Mouse (Mus musculus) activated CD4-positive, CD25-positive, alpha-beta regulatory T cell, adult 4 months (primary cell): ENCODE results near the gene Gm20388. TPM values are rescaled to one million over a fixed set of nuclear protein-coding genes. Genes with fewer than 3 reads are reported as not detected.
A peak's percentile ranks its signal among the peaks of the same experiment; 100 is the strongest.
"Not testable (repeated sequence)": the region's sequence is repeated elsewhere in the genome, so short reads cannot be mapped to it uniquely, and the experiment has no call there.

Experiments used
- ATAC-seq: one replicate; pipeline ENCODE4 v1.8.0; 2017
- polyA plus RNA-seq, 2 experiments: library from polyadenylated mRNA; unstranded; fragments of 100-300 nt; shearing (Covaris generic); gene quantifications; one replicate each; pipeline ENCODE4 v1.2.1; 2017

The Gm20388 gene
- polyA plus RNA-seq, 2 experiments from 2014 or later = 9.9 to 12.3 TPM

DNA sequence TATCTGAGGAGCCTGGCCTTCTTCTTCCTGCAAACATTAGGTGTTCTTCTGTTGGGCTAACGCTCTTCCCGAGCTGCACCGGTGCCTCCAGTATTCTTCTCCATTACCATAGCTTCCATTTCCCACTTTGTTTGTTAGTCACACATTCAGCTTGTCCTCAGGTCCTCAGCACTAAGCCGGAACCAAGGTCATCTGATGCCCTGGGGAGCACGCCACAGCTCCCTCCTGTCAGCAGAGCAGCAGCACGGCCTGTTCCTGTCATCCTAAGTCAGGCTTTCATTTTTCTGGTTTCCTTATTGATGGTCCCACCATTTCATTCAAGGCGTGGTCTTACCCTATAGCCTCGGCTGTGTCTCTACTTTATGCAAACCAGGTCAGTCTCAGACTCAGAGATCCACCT is 3477.2 kb downstream of the Gm20388 start:
- ATAC-seq = no peak

DNA sequence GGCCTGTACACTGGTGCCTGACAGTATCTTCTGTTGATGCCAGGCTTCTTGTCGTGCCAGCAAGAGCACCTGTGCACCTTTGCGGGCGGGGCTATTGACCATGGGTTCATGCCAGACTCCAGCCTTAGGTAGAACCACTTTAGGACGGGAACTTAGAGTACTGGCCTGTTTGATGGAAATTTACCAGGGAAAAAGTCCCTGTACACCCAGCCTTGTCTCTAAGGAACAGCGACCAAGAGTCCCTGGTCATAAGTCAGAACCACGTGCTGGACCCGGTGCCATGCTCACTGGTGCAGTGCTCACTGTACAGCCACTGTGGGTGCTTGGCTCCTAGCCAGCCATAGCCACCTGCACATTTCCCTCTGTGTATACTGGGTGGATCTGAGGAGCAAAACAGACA is 3478.4 kb downstream of the Gm20388 start:
- no peak for ATAC-seq

DNA sequence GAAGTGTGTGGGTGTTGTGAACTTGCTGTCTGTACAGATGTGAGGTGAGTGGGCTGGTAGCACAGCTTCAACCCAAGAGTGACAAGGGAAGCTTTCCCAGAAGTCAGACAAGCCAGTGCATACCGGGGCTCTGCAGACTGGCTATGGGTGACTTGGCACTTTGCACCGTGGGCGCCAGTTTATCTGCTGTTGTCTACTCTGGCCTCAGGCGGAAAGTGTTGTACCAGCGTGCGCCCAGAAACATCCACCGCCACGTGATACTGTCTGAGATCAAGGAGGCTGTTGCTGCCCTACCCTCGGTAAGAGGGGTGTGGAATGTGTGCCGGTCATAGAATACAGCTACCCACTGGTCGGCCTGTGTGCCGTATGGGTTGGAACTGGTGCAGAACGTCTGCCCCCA is 3487.7 kb downstream of the Gm20388 start:
- no peak for ATAC-seq

DNA sequence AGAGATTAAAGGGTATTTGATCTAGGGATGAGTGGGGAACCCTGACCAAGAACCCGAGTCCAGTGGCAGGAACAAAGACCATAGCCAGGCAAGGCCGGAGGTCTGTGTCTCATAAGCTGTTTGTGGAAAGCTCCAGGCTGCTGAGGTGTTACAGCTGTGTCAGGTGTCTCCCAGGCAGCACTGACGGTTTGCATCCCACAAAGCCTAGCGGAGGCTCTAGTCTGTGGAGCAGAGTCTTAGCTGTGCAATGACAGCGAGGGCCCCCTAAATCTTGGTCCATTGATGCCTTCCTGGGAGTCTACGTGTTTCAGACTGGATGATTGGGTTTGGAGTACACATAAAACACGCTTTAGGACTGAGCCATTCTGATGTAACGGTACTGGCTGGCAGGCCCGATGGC is 3491.3 kb downstream of the Gm20388 start:
- ATAC-seq = no peak

DNA sequence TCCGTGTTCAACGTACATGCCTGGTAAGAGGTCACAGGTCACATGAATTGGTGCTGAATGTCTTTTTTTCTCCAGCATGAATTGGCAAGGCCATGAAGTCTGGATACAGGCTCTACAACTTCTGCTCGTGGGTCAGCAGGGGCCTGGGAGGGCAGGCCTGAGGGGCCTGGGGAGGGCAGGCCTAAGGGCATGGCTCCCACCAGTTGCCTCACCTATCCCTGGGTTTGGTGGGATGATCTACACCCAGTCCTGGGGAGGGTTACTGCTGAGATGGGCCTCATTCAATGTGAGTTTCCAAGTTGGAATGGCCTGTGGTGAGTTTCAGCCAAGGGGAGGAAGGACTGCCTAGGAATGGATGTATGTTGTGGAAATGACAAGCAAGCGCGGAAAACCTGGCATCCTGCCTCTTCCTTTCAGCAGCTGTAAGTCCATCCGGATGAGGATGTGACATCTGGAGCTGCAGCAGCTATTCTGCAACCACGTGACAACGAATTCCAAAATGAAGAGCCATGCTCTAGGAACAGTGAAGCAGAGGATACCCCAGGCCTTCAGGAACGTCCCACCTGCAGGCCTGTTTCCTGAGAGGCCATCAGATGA is 3492.2 kb downstream of the Gm20388 start:
- no peak for ATAC-seq

DNA sequence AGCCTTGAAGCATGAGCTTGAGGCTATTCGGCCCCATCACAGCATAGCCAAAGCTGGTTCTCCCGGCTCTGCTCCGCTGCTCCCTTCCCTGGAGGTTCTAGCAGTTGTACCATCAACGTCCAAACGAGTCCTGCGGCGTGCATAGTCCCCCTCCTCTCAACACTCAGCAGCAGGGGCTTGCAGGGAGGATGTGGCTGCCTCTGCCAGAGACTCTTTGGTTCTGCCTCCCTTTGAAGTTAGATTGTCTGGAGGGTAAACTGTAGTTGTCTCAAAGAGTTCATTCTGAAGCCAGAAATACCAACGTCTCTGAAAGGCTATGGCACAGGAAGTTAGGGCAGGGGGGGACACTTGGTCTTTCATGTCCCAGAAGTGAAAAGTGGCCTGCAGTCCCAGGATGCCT is 3493.9 kb downstream of the Gm20388 start:
- ATAC-seq = peak; percentile 73

DNA sequence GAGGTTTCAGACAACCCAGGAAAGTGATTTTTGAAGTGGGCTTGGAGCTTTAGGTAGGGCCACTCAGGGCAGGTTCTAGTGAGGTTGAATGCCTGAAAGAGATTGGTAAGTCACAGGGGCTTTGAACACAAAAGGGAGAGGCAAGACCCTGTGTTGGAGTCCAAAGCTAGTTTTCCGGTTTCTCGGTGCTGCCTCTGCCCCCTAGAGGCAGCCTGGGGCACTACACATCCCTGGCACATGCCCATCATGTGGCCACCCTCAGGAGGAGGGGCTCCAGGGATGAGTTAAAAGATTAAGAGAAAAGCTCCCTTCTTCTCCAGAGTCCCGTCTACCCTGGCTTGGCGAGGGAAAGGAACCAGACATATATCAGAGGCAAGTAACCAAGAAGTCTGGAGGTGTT is 3496.1 kb downstream of the Gm20388 start, which contains the start of gene Mc1r:
Mc1r (plus strand) TSS at position 322 of the 400 bp plus-strand sequence.
- ATAC-seq = peak; percentile 44

DNA sequence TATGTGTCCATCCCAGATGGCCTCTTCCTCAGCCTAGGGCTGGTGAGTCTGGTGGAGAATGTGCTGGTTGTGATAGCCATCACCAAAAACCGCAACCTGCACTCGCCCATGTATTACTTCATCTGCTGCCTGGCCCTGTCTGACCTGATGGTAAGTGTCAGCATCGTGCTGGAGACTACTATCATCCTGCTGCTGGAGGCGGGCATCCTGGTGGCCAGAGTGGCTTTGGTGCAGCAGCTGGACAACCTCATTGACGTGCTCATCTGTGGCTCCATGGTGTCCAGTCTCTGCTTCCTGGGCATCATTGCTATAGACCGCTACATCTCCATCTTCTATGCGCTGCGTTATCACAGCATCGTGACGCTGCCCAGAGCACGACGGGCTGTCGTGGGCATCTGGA is 3497.0 kb downstream of the Gm20388 start:
- no peak for ATAC-seq

DNA sequence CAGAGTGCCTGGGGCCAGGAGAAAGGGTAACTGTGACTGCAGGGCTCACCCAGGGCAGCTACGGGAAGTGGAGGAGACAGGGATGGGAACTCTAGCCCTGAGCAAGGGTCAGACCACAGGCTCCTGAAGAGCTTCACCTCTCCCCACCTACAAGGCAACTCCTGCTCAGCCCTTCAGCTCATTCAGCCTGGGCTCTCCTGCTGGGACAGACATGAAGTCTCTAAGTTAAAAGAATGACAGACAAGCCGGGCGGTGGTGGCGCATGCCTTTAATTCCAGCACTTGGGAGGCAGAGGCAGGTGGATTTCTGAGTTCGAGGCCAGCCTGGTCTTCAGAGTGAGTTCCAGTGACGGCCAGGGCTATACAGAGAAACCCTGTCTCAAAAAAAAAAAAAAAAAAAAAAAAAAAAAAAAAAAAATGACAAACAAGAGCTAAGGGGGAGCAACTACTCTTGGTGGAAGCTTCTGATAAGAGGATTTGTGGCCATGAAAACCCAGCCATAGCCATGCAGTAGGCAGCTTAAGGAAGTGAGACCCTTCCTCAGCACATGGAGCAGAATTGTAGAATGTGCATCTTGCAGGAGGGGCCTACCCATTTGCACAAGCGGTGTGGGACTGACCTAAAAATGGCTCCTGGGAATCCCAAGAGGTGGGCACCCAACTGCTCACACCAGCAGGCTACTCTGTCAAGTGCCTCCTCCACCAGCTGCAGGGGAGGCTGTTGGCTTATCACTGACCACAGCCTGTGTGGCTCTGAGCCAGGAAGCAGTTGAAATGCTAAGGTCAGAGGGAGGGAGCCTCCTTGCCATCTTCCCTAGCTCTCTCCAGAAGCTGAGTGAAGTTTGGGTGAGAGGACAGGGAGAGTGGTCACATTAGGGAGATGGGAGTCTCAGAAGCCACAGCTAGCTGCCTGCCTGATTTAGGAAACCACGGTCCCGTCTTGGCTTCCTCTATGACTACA is 3498.2 kb downstream of the Gm20388 start:
- no peak for ATAC-seq

DNA sequence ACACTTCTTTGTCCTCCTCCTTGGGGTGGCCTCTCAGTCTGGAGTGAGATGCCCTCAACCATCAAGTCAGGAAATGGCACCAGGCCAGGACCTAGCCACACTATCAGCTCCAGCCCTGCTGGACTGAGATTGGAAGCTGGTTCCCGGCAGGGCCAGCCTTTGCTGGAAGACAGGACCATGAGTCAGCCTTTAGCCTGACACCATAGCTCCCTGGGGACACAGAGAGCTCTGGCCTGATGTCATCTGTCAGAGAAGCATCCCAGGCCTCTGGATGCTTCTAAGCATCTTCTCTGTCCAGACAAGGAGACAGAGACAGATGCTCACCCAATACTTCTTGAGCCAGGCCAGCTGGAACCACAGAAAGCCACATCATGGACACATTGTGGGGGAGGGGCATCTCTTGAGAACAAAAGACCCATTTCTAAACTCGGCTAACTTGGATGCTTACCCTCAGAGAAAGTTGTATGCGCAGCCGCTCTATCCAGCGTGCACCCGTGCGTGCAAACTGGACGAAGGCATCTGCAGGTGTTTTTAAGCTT is 3499.5 kb downstream of the Gm20388 start:
- ATAC-seq = no peak

DNA sequence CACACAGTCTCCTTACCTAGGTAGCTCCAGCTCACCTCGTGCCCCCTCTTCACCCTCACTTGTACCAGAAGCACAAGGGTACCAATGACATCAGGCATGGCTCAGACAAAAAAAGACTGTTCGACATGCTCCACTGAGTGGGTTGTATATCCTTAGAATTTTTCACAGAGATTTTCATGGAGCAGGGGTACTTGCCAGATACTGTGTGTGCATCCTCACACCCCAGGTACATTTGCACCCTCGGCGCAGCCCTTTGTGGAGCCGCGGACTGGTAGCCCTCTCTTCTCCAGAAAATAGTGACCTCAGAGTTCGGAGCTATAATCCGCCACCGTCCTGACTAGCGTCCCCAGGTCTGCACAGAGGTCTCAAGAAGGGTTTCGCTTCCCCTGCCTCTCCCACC is 3500.1 kb downstream of the Gm20388 start:
- no peak for ATAC-seq

DNA sequence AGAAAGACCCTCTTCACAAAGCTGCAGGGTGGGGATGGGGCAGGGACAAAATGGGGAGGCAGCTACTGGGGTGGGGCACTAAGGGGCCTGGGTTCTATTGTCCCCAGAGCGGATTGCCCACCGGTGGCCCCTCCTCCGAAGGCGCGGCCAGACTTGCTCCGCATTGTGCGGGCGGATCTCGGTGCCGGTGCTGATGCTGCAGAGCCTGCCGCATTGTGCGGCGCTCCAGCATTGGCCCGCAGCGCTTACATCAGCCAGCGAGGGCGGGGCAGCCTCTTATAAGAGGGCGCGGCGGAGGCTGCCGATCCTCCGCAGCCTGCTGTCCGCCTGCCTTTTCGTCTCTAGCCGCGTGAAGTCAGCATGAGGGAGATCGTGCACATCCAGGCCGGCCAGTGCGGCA is 3500.6 kb downstream of the Gm20388 start, which contains the start of gene Tubb3:
Tubb3 (plus strand) TSS at position 179 of the 400 bp plus-strand sequence.
- peak; percentile 52 for ATAC-seq

DNA sequence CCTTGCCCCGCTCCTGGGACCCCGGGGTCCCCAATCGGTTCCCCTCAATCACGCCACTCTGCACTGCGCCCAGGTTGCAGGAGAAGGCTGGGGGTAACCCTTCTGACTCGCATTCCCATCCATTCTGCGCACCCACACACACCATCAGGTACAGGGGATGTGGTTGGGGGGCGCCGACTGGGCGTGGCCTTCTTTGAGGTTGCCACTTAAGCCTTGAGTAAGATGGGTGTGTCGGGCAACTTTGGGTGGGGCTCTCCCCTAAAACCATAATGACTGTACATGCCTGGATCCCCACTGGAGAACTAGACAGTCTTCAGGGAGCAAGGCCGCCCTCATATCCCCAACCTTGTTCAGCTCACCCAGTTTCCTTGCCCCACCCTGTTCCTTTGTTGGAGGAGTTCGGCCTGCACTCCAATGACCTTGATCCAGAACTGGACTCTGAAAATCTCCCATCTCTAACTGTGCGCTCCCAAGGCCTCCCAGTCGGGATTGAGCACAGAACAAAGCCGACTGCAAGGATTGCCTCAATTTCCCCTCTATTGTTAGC is 3501.2 kb downstream of the Gm20388 start:
- ATAC-seq = no peak

DNA sequence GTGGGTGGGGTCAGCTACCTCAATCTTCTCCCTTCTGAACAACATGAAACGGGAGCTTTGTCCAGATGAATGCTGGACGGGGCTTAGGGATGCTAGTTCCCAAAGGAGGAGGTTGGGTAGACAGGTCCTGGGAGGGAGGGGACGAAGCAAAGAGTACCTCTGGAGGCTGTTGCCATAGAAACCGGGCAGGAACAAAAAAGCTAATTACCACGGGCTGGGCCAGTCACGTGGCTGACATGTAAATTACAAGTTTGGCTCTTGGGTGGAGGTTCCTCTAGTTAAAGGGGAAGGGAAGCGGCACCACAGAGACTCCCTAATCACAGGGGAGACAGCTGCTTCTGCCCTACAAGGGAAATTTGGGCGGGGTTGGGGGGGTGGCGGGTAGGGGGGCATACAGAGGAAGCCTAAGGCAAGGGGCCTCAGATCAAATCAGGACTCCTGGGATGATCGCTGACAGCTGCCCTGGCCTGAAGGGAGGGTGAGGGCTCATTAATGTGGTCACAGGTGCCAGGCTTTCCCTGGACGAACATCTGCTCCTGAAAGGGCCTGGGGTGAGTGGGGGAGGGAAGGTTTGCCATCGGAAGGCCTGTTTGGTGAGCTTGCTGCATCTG is 3502.0 kb downstream of the Gm20388 start:
- ATAC-seq = peak; percentile 38

DNA sequence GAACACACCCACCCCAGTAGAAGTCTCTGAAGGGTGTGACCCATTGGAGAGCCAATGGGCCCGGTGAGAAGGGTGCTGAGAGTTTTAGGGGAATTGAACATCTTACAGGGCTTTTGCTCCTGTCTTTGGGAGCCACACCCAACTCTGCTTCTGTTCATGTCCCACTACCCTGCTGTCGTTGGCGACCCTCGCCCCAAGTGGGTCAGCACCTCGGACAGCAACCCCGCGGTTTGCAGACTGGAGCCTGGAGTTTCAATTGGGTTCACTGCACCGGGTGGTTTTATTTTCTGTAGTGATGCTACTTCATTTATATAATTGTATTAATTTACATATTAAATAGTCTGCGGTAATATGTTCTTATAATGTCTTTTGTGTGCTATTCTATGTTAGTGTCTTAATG is 3503.6 kb downstream of the Gm20388 start:
- ATAC-seq = no peak

DNA sequence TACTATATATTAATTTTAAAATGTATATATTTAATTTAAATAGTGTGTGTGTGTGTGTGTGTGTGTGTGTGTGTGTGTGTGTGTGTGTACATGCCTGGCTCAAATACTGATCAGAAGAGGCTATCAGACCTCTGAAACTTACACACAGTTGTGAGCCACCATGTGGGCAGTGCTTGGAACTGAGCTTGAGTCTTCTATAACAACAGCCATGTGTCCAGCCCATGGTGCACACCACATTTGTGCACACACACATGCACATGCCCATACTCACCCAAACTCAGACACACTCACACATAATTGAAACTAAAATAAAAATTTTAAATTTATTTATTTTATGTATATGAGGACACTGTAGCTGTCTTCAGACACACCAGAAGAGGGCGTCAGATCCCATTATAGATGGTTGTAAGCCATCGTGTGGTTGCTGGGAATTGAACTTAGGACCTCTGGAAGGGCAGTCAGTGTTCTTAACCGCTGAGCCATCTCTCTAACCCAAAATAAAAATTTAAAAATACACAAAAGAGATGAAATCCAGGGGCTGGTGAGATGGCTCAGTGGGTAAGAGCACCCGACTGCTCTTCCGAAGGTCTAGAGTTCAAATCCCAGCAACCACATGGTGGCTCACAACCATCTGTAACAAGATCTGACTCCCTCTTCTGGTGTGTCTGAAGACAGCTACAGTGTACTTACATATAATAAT is 3504.5 kb downstream of the Gm20388 start:
- not testable (repeated sequence) for ATAC-seq

DNA sequence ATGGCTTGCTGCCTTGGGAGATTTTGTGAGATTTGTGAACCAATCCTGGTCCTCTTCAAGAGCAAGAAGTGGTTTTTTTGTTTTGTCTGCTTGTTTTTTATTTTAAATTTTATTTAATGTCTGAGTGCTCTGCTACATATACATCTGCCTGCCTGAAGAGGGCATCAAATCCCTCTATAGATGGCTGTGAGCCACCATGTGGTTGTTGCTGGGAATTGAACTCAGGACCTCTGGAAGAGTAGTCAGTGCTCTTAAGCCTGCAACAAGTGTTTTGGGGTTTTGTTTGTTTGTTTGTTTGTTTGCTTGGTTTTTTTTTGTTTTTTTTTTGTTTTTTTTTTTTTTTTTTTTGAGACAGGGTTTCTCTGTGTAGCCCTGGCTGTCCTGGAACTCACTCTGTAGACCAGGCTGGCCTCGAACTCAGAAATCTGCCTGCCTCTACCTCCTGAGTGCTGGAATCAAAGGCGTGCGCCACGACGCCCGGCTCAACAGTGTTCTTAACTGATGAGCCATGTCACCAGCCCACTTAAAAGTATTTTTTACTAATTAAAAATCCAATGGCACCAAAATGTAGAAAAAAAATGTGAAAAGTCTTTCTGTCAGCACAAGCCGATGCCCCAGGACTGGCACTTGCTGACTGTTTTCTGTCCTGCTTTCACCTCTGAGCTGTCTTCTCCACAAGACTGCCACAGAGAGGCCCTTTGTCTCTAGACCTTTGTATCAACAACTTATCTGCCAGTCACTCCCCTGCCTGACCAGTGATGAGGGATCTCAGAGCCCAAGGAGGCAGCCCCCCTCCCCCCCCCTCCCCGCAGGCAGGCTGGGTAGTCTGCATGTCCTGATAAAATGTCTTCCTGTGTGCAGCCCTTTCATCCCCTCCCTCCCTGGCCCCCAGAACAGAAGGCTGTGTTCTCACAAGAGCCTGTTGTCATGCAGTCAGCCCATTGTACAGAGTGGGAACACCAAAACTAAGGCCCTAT is 3505.6 kb downstream of the Gm20388 start:
- ATAC-seq = no peak

DNA sequence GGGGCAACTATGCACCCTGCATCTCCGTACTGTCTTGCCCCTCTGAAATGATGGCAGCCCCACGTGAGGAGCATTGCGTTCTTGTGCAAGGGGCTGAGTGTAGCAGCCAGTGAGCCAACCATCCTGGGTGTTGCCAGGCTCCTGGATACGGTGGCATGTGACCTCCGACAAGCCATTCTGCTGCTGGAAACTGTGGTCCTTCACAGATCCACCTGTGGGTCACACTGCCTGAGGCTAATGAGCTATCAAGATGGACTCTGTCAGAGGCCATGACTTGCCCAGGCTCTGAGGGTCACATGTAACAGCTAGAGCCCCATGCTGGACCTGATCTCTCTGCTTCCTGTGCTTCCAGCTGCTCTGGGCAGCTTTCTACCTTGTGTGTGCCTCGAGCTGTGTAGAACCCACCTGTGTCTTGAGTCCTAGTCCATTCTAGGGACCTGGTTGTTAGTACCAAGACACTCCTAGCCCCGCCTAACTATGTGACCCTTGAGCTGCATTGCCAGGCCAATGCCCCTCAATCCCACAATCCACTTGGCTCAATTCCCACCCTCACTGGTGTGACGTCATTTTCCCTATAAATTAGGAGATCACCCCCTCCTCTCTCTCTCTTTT is 3506.4 kb downstream of the Gm20388 start:
- no peak for ATAC-seq

DNA sequence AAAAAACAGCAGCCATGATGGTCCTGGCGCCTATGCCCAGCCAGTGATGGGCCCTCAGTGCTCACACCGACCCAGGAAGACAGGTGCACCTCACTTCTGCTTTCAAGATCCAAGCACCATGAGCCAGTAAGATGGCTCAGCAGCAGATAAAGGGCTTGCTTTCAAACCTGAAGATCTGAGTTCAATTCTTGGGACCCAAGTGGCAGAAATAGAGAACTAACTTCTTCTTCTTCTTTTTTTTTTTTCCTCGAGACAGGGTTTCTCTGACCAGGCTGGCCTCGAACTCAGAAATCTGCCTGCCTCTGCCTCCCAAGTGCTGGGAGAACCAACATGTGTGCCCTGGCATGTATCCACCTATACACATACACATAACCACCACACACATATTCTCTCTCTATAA is 3509.1 kb downstream of the Gm20388 start:
- ATAC-seq = no peak

DNA sequence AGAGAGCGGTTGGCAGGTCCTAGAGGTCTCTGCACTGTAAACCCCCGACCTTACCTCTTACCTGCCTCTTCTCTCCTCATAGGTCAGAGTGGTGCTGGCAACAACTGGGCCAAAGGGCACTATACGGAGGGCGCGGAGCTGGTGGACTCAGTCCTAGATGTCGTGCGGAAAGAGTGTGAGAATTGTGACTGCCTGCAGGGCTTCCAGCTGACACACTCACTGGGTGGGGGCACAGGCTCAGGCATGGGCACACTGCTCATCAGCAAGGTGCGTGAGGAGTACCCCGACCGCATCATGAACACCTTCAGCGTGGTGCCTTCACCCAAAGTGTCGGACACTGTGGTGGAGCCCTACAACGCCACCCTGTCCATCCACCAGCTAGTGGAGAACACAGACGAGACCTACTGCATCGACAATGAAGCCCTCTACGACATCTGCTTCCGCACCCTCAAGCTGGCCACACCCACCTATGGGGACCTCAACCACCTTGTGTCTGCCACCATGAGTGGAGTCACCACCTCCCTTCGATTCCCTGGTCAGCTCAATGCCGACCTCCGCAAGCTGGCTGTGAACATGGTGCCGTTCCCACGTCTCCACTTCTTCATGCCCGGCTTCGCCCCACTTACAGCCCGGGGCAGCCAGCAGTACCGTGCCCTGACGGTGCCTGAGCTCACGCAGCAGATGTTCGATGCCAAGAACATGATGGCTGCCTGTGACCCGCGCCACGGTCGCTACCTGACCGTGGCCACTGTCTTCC is 3510.1 kb downstream of the Gm20388 start:
- ATAC-seq = no peak
